Mouse (Mus musculus) limb, embryonic 15.5 days (tissue): ENCODE results near the gene Creb1. TPM values are rescaled to one million over a fixed set of nuclear protein-coding genes. Genes with fewer than 3 reads are reported as not detected.

Source experiments
- ATAC-seq: fragments of 200-750 bp; cut with Nextera tagmentation; 2 replicates; pipeline ENCODE4 v1.8.0; 2017; ENCODE audit warnings: low read depth, moderate TSS enrichment; ENCODE audit not compliant: insufficient number of reproducible peaks, low FRiP score, low TSS enrichment
- H3K27ac ChIP-seq: fragments of 300-500 bp; sonication (generic); 2 replicates; pipeline ENCODE4 v1.5.1; 2015; ENCODE audit warnings: moderate library complexity, mild to moderate bottlenecking, inconsistent platforms
- H3K27me3 ChIP-seq: fragments of 300-500 bp; sonication (generic); 2 replicates; pipeline ENCODE4 v1.6.1; 2015; ENCODE audit warnings: inconsistent platforms
- H3K36me3 ChIP-seq: fragments of 300-500 bp; sonication (generic); 2 replicates; pipeline ENCODE4 v1.6.1; 2015; ENCODE audit warnings: inconsistent platforms
- H3K4me1 ChIP-seq: fragments of 300-500 bp; sonication (generic); 2 replicates; pipeline ENCODE4 v1.6.1; 2015; ENCODE audit warnings: inconsistent platforms
- H3K4me2 ChIP-seq: fragments of 300-500 bp; sonication (generic); 2 replicates; pipeline ENCODE4 v1.6.1; 2015; ENCODE audit warnings: mild to moderate bottlenecking, inconsistent platforms
- H3K4me3 ChIP-seq: fragments of 300-500 bp; sonication (generic); 2 replicates; pipeline ENCODE4 v1.5.1; 2015; ENCODE audit warnings: mild to moderate bottlenecking, inconsistent platforms
- H3K9ac ChIP-seq: fragments of 300-500 bp; sonication (generic); 2 replicates; pipeline ENCODE4 v1.6.1; 2015; ENCODE audit warnings: inconsistent platforms
- H3K9me3 ChIP-seq: fragments of 300-500 bp; sonication (generic); 2 replicates; pipeline ENCODE4 v1.6.1; 2016; ENCODE audit warnings: inconsistent platforms
- WGBS: fragments of 180-500 bp; shearing (Covaris S2); methylation state at CpG from one replicate; pipeline ENCODE4 v1.1.7; 2015; 5-methylcytosine and 5-hydroxymethylcytosine counted together
- polyA plus RNA-seq: library from polyadenylated mRNA; unstranded; fragments of >200 nt; fragmentation: Nextera tagmentation; extraction: Ambion mirVana; gene quantifications from 2 replicates; pipeline ENCODE4 v1.2.1, GENCODE M21; 2015

The Creb1 gene
- 30.1 and 30.5 TPM in 2 replicates for polyA plus RNA-seq

DNA sequence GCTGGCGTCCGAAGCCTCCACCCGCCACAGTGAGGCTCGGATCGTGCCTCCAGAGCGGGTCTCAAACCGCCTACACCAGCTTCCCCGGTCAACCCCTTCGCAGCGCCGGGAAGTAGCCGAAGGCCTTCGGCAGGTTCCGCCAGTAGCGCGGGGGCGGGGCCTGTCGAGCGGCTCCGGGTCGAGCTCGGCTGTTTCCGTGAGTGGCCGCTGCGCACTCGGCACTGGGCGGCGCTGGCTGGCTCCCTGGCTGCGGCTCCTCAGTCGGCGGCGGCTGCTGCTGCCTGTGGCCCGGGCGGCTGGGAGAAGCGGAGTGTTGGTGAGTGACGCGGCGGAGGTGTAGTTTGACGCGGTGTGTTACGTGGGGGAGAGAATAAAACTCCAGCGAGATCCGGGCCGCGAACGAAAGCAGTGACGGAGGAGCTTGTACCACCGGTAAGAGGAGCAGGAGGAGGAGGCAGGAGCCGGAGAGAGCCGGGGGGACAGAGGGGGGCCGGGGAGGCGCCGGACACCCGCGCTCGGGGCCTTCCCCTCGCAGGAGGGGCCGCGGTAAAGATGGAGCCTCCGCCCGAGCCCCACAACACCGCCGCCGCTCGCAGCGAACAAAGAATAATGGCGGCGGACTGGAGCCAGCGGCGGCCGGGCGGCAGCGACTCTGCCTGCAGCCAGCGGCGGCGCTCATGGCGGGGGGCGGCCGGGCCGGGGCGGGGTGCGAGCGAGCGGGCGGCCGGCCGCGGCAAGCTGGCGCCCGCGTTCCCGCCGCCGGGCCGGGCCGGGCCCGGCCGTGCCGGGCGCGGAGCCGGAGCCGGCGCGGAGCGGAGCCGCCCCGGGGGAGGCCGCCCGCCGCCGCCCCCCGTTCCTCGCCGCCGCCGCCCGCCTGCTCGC lies at the start of gene Creb1:
Gene Creb1 (plus strand): TSS at position 57 of the 882 bp plus-strand sequence.
- no peaks in the 10 kb centered on the region for H3K9me3 ChIP-seq
- WGBS: under 1% methylated on average over 107 of the region's 119 CpGs
- H3K4me1 ChIP-seq: peaks cover 21% of the 10 kb centered on the region; the same call in 1 of the 2 replicates
- H3K9ac ChIP-seq: peak within 1 kb of the TSS; percentile 98
- H3K4me3 ChIP-seq: peak within 1 kb of the TSS; percentile 85
- H3K36me3 ChIP-seq: no peaks in the 10 kb centered on the region
- peak within 1 kb of the TSS; percentile 79 for H3K4me2 ChIP-seq
- H3K27ac ChIP-seq: peak within 1 kb of the TSS; percentile 100
- H3K27me3 ChIP-seq: no peaks in the 10 kb centered on the region
- ATAC-seq: peak; percentile 98

- H3K27me3 ChIP-seq: no peaks in the 10 kb centered on the region
- 57% methylated on average over 4 of the region's 4 CpGs for WGBS
- H3K4me3 ChIP-seq: no peak overlapping the region
- H3K9me3 ChIP-seq: no peaks in the 10 kb centered on the region
- H3K9ac ChIP-seq: no peak overlapping the region
- ATAC-seq: no peak
- H3K4me1 ChIP-seq: no peaks in the 10 kb centered on the region
- no peaks in the 10 kb centered on the region for H3K36me3 ChIP-seq
- H3K27ac ChIP-seq: no peak overlapping the region
- no peak overlapping the region for H3K4me2 ChIP-seq
These were observed 43.9 kb upstream of the Creb1 start for GRCm38 (mm10) chr1:64488521-64489029.

DNA sequence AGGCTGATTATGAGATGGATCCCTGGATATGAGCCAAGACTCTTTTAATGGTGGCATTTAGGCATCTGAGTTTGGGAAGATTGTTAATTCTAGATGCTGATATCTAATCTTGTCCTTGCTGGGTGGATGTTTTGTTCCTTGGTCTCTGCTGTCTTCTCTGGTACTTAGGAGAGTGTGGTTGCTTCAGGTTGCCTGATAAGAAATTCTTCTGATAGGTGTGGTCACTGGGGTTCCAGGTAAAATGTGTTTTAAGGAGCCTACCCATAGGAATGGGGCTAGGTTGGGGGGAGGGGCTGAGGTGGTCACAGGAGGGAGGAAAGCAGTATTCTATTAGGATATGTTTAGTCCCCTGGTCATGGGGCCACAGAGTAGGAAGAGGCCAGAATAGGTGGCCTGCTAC lies 35.6 kb upstream of the Creb1 start:
- no peak overlapping the region for H3K27ac ChIP-seq
- no peaks in the 10 kb centered on the region for H3K27me3 ChIP-seq
- H3K9ac ChIP-seq: no peak overlapping the region
- no peaks in the 10 kb centered on the region for H3K4me1 ChIP-seq
- H3K4me3 ChIP-seq: no peak overlapping the region
- no peak for ATAC-seq
- H3K36me3 ChIP-seq: no peaks in the 10 kb centered on the region
- H3K9me3 ChIP-seq: no peaks in the 10 kb centered on the region
- H3K4me2 ChIP-seq: no peak overlapping the region

GRCm38 (mm10) chr1:64501382-64502140 lies 30.9 kb upstream of the Creb1 start:
- ATAC-seq: no peak
- no peak overlapping the region for H3K4me3 ChIP-seq
- no peak overlapping the region for H3K27ac ChIP-seq
- H3K4me1 ChIP-seq: no peaks in the 10 kb centered on the region
- H3K4me2 ChIP-seq: no peak overlapping the region
- no peak overlapping the region for H3K9ac ChIP-seq
- no peaks in the 10 kb centered on the region for H3K9me3 ChIP-seq
- no peaks in the 10 kb centered on the region for H3K36me3 ChIP-seq
- no peaks in the 10 kb centered on the region for H3K27me3 ChIP-seq

DNA sequence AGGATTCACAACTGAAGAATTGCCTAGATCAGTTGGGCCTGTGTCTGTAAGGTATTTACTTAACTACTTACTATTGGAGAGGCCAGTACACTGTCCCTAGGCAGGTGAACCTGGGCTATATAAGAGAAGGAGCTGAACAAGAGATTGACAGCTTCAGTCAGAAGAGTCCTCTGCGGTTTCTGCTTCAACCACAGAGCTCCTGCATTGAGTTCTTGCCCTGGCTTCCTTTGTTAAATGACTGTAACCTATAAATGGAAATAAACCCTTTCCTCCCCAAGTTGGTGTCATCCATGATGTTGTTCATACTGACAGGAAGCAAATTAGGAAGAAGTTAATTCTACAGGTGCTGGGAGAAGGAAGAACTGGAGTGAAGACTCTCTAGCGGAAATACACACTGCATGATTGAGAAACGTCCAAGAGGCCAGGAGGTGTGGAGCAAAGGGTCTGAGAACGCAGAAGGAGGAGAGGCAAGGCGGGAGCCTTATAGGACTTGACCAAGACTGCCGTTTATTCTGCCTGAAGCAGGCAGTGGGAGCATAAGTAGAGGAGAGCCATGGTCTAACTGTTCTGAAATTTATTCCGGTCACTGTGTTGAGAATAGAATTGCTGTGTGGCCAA lies 23.9 kb upstream of the Creb1 start:
- Histone ChIP-seq H3K27ac (no peak overlapping the region), H3K9ac (no peak overlapping the region), H3K27me3 (no peaks in the 10 kb centered on the region), H3K36me3 (no peaks in the 10 kb centered on the region), H3K4me3 (no peak overlapping the region), H3K9me3 (no peaks in the 10 kb centered on the region), H3K4me1 (no peaks in the 10 kb centered on the region), H3K4me2 (no peak overlapping the region)
- no peak for ATAC-seq
- WGBS: 78% methylated on average over 7 of the region's 7 CpGs

DNA sequence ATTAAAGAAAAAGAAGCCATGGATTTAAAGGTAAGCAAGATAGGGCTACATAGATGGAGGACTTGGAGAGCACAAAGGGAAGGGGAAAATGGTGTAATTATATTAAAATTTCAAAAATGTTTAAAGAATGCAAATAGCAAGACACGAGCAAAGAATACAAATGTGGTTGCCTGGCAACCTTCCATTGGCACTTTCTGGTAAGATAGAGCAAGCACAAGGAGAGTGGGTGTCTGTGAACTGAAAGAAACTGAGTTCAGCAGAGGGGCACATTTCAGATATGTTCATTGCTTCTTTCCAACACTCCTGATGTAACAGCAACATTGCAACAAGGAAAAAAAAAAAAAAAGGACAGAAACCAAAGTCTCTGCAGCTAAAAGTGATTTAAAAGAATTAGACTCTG lies 22.8 kb upstream of the Creb1 start:
- H3K4me1 ChIP-seq: no peaks in the 10 kb centered on the region
- 59% methylated on average over 1 of the region's 1 CpGs for WGBS
- no peak for ATAC-seq
- no peaks in the 10 kb centered on the region for H3K9me3 ChIP-seq
- no peak overlapping the region for H3K9ac ChIP-seq
- no peaks in the 10 kb centered on the region for H3K27me3 ChIP-seq
- no peak overlapping the region for H3K27ac ChIP-seq
- no peak overlapping the region for H3K4me3 ChIP-seq
- no peaks in the 10 kb centered on the region for H3K36me3 ChIP-seq
- H3K4me2 ChIP-seq: no peak overlapping the region

- Histone ChIP-seq H3K4me3 (no peak overlapping the region), H3K27ac (no peak overlapping the region), H3K27me3 (no peaks in the 10 kb centered on the region), H3K9ac (no peak overlapping the region), H3K4me1 (no peaks in the 10 kb centered on the region), H3K9me3 (no peaks in the 10 kb centered on the region), H3K36me3 (no peaks in the 10 kb centered on the region), H3K4me2 (no peak overlapping the region)
- 84% methylated on average over 7 of the region's 7 CpGs for WGBS
- no peak for ATAC-seq
These were observed 18.3 kb upstream of the Creb1 start for GRCm38 (mm10) chr1:64514184-64514583.

- no peak overlapping the region for H3K27ac ChIP-seq
- no peak overlapping the region for H3K9ac ChIP-seq
- 74% methylated on average over 3 of the region's 3 CpGs for WGBS
- H3K4me2 ChIP-seq: no peak overlapping the region
- no peaks in the 10 kb centered on the region for H3K4me1 ChIP-seq
- H3K27me3 ChIP-seq: no peaks in the 10 kb centered on the region
- no peak for ATAC-seq
- no peak overlapping the region for H3K4me3 ChIP-seq
- no peaks in the 10 kb centered on the region for H3K36me3 ChIP-seq
- H3K9me3 ChIP-seq: no peaks in the 10 kb centered on the region
These were observed 15.9 kb upstream of the Creb1 start for GRCm38 (mm10) chr1:64516593-64516992.

- Histone ChIP-seq H3K4me1 (peaks cover 10% of the 10 kb centered on the region; the same call in 1 of the 2 replicates), H3K4me2 (no peak overlapping the region), H3K9ac (no peak overlapping the region), H3K9me3 (no peaks in the 10 kb centered on the region), H3K27ac (no peak overlapping the region), H3K4me3 (no peak overlapping the region), H3K36me3 (no peaks in the 10 kb centered on the region), H3K27me3 (no peaks in the 10 kb centered on the region)
- no peak for ATAC-seq
- WGBS: 68% methylated on average over 3 of the region's 3 CpGs
These were observed 14.0 kb upstream of the Creb1 start for GRCm38 (mm10) chr1:64518480-64518879.

DNA sequence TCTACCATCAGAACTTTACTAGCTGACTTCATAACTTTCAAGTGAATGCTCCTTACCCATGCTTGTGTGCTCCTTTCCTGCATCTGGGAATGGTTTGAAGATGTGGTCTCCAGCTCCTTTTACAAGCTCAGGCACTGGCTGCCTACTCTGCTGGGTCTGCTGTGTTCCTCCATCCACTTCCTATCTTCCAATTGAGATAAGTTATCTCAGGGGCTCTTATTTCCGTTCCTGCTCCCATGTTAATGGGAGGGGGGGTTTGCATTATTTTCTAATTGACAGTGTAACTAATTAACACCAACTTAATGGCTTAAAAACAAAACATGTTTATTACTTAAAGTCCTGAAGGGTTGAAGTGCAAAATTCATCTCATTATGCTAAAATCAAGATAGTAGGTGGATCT lies 13.1 kb upstream of the Creb1 start:
- H3K27me3 ChIP-seq: no peaks in the 10 kb centered on the region
- no peak overlapping the region for H3K27ac ChIP-seq
- WGBS: 42% methylated on average over 1 of the region's 1 CpGs
- H3K4me2 ChIP-seq: no peak overlapping the region
- H3K36me3 ChIP-seq: no peaks in the 10 kb centered on the region
- H3K4me3 ChIP-seq: no peak overlapping the region
- no peak overlapping the region for H3K9ac ChIP-seq
- peaks cover 10% of the 10 kb centered on the region; the same call in 1 of the 2 replicates for H3K4me1 ChIP-seq
- H3K9me3 ChIP-seq: no peaks in the 10 kb centered on the region
- no peak for ATAC-seq

DNA sequence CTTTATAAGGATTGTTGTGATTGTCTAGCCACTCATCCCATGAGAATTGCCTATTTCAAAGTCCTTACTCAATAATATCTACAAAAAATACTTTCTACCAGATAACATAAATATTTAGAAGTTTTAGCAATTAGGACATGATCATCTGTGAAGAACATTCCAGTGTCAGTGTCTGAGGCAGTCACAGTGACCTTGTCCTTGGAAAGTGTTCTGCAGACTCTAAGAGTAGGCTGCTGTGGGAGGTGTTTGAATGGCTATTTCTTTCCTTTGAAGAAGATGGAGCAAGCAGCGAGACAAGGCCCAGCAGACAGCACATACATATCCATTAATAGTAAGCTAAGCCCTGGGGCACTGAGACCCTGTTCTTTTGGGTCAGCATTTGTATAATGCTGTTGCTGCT lies 12.5 kb upstream of the Creb1 start:
- ATAC-seq: no peak
- 59% methylated on average over 1 of the region's 1 CpGs for WGBS

More for the DNA sequence above, 12.5 kb upstream of the Creb1 start:
- no peak overlapping the region for H3K4me2 ChIP-seq
- H3K36me3 ChIP-seq: no peaks in the 10 kb centered on the region
- peaks cover 10% of the 10 kb centered on the region; the same call in 1 of the 2 replicates for H3K4me1 ChIP-seq
- no peak overlapping the region for H3K27ac ChIP-seq
- H3K4me3 ChIP-seq: no peak overlapping the region
- no peaks in the 10 kb centered on the region for H3K27me3 ChIP-seq
- H3K9ac ChIP-seq: no peak overlapping the region
- H3K9me3 ChIP-seq: no peaks in the 10 kb centered on the region
